Mouse (Mus musculus): ENCODE measurements at regions not wholly inside any gene's neighbourhood (a gene's known extent, or its start where the extent isn't known, plus 50 kb on each side); places are given as distances from the start of the nearest gene placed in this dataset.
A peak's percentile ranks its signal among the peaks of the same experiment; 100 is the strongest.

- no peak for DNase-seq (ENCODE audit: low spot score in 2 of 2)
Observed at GRCm38 (mm10) chr13:69867296-69868065, 65.3 kb downstream of the Med10 start.

DNA sequence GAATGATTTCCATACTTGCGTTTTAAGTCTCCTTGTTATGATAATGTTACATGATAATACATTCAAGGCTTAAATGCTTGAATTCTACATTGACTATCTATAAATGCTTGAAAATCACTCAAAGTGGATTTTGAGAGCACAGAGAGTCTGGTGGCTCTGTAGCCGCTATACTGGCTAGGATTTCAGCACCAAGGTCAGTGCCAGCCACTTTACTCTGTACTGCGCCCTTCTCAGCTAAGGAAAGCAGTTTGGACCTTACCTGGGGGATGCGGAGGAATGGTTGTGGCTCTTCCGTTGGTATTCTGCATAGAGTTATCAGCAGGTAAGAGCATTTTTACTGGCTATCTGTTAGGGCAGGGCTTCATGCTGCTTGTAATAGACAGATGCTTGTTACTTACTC is 94.3 kb downstream of the Med10 start:
- DNase-seq (ENCODE audit: low spot score in 2 of 2): no peak

DNA sequence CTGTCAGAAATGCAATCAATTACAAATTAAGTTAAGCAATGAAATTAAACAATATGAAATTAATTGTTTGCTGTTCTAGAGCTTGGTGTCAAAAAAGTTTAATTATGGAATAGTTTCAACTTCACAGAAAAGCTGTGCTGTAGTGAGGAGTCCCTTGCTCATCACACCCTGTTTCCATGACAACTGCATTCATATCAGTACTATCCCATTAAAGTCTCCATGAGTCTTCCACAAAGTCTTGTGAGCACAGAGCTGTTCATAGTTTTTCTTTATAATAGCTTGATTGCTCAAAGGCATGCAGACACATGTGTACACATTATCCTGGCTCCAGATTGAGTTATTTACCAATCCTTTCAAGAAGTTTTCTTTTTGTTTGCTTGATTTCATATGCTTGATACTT is 98.9 kb downstream of the Med10 start:
- no peak for DNase-seq (ENCODE audit: low spot score in 2 of 2)

DNA sequence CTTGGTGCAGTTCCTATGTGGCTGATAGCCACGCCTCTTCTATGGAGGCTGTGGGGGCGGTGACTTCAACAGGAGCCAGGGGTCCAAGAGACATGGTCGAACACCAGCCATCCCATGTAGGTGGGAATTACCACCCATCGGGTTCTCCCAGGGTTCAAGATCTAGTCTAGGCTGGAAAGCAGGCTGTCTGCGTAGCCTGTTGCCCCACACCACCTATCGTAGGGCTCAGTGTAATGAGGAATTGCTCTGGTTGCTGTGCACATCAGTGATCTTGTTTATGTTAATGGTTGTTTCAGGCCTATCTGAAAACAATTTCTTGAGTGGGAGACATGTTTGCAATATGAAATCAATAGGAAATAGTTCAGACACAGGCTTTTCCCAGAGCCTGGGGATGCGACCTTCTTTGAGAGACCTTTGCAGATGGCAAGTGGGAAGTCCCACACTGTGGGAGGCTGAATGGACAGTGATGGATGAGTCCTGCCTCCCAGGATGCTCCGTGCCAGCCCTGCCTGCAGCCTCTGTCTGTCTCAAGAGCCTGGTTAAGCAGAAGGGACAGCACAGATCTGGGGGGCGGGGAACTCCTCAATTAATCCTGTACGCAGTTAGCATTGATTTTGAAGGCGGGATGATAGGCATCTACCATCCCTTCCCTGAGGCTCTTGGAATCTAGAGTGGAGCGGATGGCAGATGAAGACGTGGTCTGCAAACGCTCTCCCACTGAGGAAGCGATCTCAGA is 104.8 kb downstream of the Med10 start:
- DNase-seq (ENCODE audit: low spot score in 2 of 2): no peak

DNA sequence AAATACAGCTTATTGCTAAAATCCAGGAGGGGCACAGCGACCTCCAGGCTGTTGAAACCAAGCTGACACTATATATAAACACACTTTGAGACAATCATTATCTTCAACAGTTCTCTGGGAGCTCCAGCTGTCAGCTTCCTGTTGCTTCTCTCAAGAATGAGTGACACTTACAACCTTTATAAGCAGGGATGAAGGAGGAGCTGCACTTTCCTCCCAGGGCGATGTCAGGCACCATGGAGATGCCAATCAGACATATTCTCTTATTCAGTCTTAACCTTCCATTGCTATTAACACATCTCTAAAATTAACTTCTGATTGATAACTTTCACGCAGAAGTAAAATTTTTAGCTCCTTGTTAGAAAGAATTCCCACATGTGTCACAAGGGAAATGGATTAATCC is 113.6 kb downstream of the Med10 start:
- no peak for DNase-seq (ENCODE audit: low spot score in 2 of 2)

DNA sequence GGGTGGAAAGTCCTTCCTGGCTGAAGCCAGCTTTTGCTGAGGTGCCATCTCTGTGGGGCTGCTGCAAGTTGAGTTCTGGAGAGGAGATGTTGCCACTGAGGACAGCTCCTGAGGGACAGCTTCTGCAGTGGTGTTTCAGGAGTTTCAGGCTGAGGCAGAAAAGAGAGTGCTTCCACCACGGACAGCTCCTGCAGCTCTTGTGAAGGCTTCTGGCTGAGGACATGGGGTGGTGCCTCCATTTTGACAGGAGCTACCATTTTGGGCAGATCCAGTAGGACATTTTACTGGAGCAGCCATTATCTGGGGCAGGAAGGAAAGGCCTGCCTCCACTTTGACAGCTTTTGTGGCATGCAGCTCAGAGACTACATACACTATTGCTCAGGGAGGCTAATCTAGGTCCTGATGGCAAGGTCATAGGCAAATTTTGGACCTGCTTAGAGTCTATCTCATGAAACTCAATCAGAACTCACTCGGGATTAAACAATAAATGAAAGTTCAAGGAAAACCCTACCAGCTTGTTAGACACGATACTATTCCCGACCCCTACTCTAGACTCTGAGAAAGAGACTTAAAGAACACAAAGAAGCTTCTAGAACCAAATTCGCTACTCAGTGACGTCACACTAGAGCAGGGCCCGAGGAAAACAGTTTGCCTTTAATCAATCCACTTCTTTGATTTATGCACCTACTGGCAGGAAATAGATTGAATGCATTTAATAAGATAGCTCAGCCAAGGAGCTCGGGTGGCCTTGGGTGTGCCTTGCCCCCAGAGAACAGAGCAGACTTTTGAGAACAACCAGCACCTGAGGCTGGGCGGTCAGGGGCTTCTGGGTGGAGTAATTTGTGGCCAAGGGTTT is 130.7 kb downstream of the Med10 start:
- no peak for DNase-seq (ENCODE audit: low spot score in 2 of 2)

DNA sequence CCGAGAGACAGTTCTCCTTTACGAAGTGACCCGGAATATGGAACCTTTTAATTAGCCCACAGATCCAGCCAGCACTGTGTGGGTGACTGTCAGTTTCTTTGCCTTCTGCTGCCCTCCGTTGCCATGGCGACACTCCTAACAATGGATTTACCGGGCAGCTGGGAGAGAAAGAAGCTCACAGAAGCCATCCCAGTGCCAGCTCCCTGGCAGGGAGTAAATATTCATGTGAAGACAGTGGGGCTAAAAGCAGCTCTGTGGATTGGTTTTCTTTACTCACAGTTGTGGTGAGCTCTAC is 131.3 kb downstream of the Med10 start:
- DNase-seq (ENCODE audit: low spot score in 2 of 2): peak; percentile 78 to 81

GRCm38 (mm10) chr13:69939791-69940190 is 137.6 kb downstream of the Med10 start:
- no peak for DNase-seq (ENCODE audit: low spot score in 2 of 2)

DNA sequence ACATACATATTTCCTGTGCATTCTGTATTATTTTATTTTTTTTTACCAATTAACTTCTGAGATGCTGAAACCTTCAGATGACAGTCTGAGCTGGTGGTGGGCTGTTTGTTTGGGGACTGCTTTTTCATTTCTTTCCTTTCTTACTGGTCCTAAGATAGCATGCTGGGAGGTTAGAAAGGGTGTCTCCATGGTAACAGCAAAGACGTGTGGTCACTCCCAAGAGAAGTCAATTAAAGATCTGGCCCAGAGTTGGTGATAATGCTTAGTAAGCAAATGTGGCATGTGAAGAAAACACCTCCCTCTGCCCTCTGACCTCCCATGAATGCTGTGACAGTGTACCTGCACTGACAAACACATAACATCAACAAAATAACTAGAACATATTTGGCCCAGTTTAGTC is 142.5 kb downstream of the Med10 start:
- no peak for DNase-seq (ENCODE audit: low spot score in 2 of 2)

DNA sequence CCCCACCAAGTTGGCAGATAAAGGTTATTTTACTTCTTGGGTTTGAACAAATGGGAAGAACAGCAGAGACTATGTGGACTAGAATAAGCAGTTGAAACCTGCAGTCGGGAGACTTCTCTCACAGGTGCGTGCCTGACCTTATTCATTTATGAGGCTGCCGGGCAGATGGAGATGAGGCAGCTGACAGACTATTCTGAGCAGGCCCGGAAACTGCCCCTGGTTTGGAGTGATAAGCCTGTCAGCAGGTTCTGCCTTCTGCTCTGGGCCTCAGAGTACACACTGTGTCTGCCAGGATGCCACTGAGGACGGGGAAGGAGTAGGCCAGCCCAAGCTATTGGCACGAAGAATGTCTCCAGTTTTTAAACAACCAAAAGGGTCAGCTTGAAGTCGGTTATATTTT is 144.4 kb downstream of the Med10 start:
- peak in 1 of 2 experiments; percentile 21 for DNase-seq (ENCODE audit: low spot score in 2 of 2)

GRCm38 (mm10) chr13:69952061-69952460 is 149.9 kb downstream of the Med10 start:
- no peak for DNase-seq (ENCODE audit: low spot score in 2 of 2)

DNA sequence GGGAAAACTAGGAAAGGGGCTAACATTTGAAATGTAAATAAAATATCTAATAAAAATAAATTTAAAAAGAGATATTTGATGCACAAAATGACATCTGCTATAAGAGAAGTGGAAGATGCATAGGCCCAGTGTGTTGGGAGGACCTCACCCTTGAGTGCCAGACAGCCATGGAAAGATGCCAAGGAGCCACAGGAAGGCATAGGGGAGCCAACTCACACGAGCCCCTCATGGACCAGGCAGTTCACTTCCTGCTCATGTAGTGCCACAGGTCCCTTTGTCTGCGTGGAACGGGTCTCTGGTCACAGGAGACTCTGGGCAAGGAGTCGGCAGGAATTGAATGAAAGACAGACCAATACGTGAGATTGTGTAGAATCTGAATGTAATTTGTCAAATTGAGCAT is 152.0 kb downstream of the Med10 start:
- no peak for DNase-seq (ENCODE audit: low spot score in 2 of 2)

DNA sequence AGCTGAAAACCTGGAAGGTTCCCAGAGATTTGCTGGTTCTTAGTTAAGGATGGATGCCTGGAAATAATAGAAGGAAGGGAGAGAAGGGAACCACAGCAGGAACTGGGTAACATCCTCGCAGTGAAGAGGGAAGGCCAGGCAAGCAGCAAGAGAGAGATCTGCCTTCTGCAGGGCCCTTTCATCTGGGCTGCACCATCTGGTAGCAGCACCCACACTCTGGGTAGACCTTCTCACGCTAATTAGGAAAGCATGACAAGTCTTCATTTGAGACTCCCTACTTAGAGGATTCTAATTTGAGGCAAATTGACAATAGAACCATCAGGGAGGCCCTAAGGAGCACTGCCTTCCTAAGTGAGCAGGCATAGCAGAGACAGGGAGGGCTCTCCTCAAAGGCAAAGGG is 153.3 kb downstream of the Med10 start:
- no peak for DNase-seq (ENCODE audit: low spot score in 2 of 2)

- no peak for DNase-seq (ENCODE audit: low spot score in 2 of 2)
Observed at GRCm38 (mm10) chr13:69963944-69964343, 161.7 kb downstream of the Med10 start.

DNA sequence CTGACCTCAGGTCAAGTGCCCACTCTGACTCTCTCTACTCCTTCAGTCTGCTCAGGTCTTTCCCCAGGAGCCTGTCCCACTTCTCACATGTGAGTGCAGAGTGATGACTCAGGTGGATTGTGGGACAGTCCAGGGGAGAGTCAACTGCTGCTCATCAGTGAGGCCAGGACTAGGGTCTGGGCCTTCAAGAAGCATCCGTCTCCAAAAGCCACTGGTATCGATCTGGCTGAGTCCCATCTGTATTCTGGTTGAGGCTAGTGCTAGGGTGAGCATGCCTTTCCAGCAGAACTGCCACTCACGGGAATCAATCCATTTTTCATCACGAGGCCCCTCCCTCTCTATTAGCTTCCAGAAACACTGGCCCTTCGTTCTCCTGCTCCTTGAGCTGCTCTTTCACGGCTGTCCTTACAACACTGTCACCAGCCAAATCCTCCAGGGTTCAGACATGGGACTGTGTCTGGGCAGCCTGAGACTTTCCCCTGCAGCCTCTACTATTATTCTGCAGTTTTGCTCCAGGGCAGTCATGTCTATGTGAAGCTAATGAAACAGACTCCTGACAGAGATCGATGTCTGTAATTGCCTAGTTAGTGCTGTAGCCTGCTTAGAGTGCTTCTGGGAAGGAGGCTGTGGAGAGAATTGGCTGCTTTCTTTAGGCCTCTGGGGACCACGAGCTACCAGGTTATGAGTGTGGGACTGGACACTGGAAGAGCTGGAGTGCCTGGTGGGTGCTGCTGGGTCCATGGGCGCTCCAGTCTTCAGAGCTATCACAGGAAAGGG is 169.3 kb downstream of the Med10 start:
- DNase-seq (ENCODE audit: low spot score in 2 of 2): no peak

GRCm38 (mm10) chr13:69974835-69975234 is 172.6 kb downstream of the Med10 start:
- no peak for DNase-seq (ENCODE audit: low spot score in 2 of 2)

DNA sequence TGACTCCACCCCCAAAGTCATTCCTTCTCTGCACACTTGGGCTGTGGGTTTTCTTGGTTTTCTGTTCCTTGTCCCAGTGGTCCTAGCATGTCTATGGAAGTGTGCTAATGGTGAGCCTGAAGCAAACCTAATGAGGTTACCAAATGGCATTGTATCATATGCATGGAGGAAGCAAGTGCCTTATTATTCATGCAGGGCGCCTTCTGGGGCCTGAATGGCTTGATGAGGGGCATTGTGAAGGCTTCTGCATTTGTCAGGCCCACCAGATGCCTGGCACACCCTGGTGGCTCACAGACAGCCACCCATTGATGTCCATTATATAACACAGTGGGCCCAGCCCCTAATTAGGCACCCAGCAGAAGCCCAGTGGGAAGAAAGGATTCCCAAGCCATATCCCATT is 182.0 kb downstream of the Med10 start:
- DNase-seq (ENCODE audit: low spot score in 2 of 2): no peak

GRCm38 (mm10) chr13:69987181-69987580 is 185.0 kb downstream of the Med10 start:
- peak; percentile 28 to 37 for DNase-seq (ENCODE audit: low spot score in 2 of 2)

- peak in 1 of 2 experiments; percentile 20 for DNase-seq (ENCODE audit: low spot score in 2 of 2)
Observed at GRCm38 (mm10) chr13:69988319-69988718, 186.1 kb downstream of the Med10 start.

GRCm38 (mm10) chr13:69991253-69991891 is 189.2 kb downstream of the Med10 start:
- peak; percentile 83 to 89 for DNase-seq (ENCODE audit: low spot score in 2 of 2)

GRCm38 (mm10) chr13:69991892-69992261 is 189.7 kb downstream of the Med10 start:
- DNase-seq (ENCODE audit: low spot score in 2 of 2): peak; percentile 41 to 43
